Mouse (Mus musculus) testis, adult 10 weeks (tissue): Measurements from ENCODE around the gene Tmprss11a. TPM values are rescaled to one million over a fixed set of nuclear protein-coding genes. Genes with fewer than 3 reads are reported as not detected.

Experiments used
- polyA plus RNA-seq: library from polyadenylated mRNA; stranded (reverse); fragments of 350-450 nt; fragmentation: Illumina TruSeq; extraction: RNeasy Lipid Tissue Mini Kit (QIAGEN cat#74804); gene quantifications from one replicate; pipeline ENCODE4 v1.2.3, GENCODE M21; 2014; ENCODE audit warnings: low read depth, low replicate concordance

Tmprss11a gene
- 0.08 TPM for polyA plus RNA-seq

GRCm38 (mm10) chr5:86468890-86469289, at the start of gene Tmprss11a:
Gene Tmprss11a (minus strand): TSS chr5:86468990.

GRCm38 (mm10) chr5:86518500-86518899, 49.7 kb upstream of the Tmprss11a start, which contains the start of gene Tmprss11g:
Gene Tmprss11g (minus strand): TSS chr5:86518600.

GRCm38 (mm10) chr5:86373320-86373719, 95.5 kb downstream of the Tmprss11a start, which contains the start of gene Tmprss11d:
Gene Tmprss11d (minus strand): TSS chr5:86373420.

Other genes with a start within 250 kb of the Tmprss11a start
- not detected for gene Tmprss11c, start 179.7 kb downstream of the Tmprss11a start, polyA plus RNA-seq
- gene Tmprss11d, start 95.6 kb downstream of the Tmprss11a start, polyA plus RNA-seq, result 0.14 TPM
- gene Tmprss11g, start 49.6 kb upstream of the Tmprss11a start, polyA plus RNA-seq, result 0.08 TPM
- gene Tmprss11f, start 163.4 kb upstream of the Tmprss11a start, polyA plus RNA-seq, result 1.4 TPM
- gene Tmprss11b, start 207.4 kb upstream of the Tmprss11a start, polyA plus RNA-seq, result 1.8 TPM